Mouse (Mus musculus): ENCODE measurements around the gene 1300017J02Rik. TPM values are rescaled to one million over a fixed set of nuclear protein-coding genes. Genes with fewer than 3 reads are reported as not detected.

The 1300017J02Rik gene
- total RNA-seq, 2 experiments from 2014 or later: not detected

DNA sequence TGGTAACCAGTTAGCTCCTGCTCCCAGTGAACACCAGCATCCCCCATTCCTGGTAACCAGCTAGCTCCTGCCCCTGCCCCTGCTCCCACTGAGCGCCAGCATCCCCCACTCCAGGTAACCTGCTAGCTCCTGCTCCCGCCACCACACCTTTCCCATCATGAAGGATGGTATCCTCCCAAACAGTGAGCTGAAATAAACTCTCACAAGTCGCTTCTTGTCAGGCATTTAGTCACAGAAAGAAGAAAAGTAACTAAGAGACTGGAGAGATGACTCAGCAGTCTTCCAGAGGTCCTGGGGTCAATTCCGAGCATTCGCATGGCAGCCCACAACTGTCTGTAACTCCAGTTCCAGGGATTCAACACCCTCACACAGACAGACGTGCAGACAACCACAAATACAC, 28.0 kb downstream of the 1300017J02Rik start:
- DNase-seq: no peak
- intact Hi-C loops (cut with DNase I): no loop called here

DNA sequence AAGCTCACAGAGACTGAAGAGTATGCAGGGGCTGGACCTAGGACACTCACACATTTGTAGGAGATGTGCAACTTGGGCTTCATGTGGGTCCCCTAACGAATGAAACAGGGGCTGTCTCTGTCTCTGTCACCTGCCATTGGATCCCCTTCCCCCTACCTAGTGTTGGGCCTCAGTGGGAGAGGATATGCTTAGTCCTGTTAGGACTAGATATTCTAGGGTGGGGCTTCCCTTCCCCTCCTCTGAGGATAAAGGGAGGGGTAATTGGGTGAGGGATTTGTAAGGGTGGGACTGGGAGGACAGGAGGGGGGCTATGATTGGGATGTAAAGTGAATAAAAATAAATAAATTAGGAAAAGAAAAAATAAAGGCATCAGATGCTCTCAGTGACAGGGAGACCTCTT, 29.2 kb downstream of the 1300017J02Rik start:
- intact Hi-C loops (cut with DNase I): no loop called here
- no peak for DNase-seq

DNA sequence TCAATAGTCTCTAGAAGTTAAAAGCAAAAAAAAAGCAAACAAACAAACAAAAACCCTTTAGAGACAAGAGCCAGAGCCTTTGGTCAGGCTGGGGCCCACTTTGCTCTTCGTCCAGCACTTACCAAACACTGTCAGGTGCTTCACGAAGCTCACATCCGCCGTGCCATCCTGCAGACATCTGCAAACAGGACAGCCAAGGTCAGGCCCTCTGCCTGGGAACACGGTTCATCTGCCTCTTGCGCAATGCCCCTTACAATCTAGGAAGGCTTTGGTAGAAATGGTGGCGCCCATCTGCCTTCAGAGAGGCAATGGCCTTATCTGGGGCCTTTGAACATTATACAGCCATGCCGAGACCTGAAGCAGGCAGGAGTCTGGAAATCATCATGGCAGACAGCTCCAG, 30.1 kb downstream of the 1300017J02Rik start:
- intact Hi-C loops (cut with DNase I): no loop called here
- DNase-seq: no peak

DNA sequence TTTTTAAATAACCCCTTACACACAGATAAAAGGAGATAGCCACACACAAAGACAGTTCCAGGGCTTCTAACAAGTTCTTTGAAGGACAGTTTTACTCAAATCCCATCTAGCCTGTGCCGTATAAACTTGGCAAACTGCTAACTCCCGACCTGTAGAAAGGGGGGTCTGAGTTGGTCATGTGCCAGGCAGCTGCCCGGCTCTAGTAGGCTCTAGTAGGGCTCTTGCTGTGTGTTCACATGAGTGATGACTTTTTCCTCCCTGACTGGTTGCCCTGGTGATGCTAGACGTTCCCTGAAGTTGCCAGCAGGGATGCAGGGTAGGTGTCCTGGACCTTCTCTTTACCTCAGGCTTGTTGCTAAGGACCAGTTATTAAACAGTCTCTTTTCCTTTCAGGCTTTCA, 33.8 kb downstream of the 1300017J02Rik start:
- intact Hi-C loops (cut with DNase I): no loop called here
- DNase-seq: no peak

DNA sequence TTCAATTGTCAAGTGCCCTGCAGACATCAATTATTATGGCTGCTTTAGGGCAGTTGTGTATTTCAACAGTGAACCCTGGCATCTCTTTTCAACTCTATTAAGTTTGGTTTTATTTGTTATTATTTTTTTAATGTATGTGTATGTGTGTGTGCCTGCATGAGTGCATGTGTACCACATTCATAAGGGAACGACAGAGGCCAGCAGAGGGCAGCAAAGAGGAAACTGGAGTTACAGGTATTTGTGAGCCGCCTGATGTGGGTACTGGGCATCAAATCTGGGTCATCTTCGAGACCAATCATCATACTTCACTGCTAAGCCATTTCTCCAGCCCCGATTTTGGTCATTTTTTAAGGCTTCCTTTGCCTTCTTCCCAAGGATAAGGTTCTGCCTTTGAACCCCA, 39.1 kb downstream of the 1300017J02Rik start:
- DNase-seq: no peak
- intact Hi-C loops (cut with DNase I): no loop called here

DNA sequence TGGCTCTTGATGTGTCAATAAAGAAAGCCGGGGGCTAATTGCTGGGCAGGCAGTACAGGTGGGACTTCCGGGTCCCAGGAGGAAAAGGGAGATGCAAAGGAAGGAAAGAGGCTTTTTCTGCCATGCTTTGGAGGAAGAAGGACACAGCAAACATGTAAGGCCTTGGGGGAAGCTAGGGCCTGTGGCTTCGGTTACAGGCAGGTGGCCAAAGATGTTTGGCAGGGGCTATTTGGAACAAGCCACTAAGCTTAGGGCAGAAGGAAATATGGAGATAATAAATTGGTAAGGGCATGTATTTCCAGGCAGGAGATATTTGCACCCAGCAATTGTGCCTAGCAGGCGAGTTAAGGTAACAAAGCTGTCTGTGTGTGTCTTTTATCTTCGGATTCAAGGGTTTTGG, 52.0 kb downstream of the 1300017J02Rik start:
- intact Hi-C loops (cut with DNase I): no loop called here
- no peak for DNase-seq

DNA sequence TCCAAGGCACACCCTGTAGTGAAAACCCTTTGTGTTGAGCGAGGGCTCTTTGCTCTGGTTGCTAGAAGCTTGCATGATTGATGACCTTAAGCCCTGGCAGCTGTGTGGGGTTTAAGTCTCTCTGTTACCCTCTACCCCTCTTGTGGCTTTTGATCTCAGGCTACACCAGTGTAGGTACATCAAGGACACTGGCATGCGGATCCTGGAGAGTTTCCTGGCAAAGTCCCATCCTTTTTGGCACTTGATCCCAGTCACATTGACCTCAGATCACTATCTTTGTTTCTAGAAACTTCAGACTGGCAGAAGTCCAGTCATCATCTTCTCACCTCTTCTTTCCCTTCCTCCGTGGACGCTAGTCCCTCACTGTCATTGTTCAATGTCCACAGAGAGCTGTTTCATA, 56.3 kb downstream of the 1300017J02Rik start:
- intact Hi-C loops (cut with DNase I): no loop called here
- no peak for DNase-seq

DNA sequence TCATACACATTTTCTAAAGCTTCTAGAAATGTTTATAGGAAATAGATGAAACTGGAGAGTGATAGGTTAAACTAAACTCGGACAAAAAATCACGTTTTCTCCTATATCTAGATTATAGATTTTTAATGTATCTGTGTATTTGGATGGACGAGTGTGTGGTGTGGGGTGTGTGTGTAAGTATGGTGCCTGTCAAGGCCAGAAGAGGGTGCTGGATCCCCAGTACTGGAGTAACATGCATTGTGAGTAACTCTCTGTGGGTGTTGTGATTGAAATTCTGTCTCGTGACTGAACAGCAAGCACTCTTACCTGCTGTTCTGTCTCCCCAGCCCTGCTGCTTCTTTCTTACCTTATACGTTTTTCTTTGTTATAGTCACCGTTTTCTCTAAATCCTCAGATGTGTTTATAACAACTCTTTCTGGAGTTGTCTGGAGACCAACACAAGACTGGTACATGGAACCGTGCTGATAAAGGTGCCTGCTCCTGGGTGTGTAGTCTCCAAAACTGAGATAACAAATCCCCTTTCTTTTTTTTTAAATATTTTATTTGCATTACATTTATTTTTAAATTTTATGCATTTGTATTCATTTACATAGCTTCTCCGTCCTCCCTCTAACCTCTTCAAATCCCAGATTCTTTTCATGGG, 58.2 kb downstream of the 1300017J02Rik start:
- intact Hi-C loops (cut with DNase I): no loop called here
- DNase-seq: no peak

DNA sequence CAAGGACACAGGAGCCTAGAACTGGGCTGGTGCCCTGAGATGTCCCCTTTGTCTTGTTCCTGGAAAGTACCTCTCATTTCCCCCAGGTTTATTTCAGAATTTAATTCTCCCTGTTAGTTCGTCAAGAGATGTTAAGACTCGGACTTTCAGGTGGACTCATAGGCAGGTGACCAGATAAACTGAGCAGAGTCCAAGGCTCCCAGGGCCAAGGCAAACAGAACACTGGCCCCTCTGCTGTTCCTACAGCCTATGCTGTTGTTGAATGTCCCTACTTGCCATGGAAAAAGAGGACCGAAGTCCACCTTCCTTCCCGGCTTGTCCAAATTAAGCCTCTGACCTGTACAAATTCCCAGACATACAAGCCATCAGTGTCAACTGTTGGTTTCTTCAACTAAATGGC, 61.2 kb downstream of the 1300017J02Rik start:
- intact Hi-C loops (cut with DNase I): no loop called here

DNA sequence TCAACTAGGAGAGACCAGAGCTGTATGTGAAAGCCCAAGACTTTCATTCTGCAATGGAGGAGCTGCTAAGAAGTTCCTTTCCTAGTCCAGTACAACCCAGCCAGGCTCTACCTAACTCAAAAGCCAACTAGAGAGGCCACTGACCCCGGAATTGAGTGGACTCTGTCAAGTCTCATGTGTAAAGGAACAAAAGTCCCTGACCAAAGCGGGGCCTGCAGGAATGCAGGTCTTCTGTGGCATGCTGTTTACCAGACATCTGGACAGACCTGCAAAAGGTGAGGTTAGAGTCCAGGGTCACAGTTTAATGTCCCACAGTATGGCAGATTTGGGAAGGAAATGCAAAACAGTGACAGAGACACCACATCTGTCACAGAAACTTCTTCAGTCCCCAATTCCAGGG, 63.7 kb downstream of the 1300017J02Rik start:
- DNase-seq: no peak
- intact Hi-C loops (cut with DNase I): no loop called here

More for the DNA sequence above, 61.2 kb downstream of the 1300017J02Rik start:
- no peak for DNase-seq

DNA sequence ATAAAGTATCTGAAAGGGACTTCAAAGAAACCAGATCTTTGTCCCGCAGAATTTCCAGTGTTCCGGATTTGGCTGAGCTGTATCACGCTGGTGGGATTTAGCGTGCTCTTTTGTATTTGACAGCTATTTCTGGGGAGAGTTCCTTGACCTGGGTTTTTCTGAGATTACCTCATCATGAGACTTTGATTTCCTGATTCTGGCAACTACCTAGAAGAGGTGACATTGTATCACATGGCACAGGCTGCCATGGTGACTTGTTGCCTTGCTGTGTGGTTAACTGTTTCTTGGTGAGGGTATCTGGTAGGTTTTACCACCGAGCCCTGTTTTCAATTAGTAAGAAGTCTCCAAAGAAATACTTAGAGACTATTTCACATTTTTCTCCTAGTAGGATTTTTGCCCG, 65.4 kb downstream of the 1300017J02Rik start:
- DNase-seq: no peak
- intact Hi-C loops (cut with DNase I): no loop called here

DNA sequence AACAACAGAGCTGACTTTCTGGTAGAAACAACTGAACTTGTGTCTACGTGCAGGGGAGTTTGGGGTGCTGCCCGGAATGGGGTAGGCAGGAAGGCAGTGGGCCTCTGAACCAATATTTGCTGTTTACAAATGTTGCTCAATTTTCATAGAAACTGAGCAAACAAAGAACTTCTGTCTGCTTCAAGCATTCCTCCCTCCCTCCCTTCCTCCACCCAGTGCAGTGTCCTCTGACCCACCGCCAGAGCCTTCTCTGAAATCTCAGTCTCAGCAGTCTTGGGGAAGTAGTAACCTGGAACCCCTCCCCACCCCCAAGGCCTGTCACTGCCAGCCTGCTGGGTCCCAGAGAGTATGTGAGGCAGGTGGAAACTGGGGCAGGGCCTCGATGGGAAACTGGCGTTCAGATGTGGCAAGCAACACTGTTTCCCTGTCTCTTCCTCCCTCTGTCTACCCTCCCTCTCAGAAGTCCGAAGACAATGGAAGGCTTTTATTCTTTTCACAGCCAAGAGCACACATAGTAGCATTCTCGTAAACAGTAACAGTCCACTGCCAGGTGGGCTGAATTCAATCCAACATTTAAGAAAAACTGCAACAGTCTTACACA, 70.2 kb downstream of the 1300017J02Rik start:
- intact Hi-C loops (cut with DNase I): no loop called here
- no peak for DNase-seq

DNA sequence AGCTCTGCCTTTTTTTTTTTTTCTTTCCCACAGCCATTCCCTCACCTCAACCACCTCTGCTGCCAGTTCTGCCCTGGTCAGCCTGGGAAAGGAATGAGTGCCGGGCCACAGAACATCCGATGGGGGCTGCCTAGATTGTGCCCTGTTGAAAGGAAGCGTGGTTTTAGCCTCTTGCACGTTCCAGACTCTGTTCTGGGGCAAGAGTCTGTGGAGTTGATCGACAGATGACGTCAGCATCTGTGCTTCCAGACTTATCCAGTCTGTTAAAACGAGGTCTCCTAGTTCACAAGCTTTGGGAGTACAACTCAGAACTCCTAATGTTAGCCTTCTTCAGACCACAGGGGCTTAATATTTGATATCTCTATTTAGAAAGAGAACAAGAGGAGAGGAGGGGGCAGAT, 70.8 kb downstream of the 1300017J02Rik start:
- no peak for DNase-seq
- intact Hi-C loops (cut with DNase I): no loop called here

DNA sequence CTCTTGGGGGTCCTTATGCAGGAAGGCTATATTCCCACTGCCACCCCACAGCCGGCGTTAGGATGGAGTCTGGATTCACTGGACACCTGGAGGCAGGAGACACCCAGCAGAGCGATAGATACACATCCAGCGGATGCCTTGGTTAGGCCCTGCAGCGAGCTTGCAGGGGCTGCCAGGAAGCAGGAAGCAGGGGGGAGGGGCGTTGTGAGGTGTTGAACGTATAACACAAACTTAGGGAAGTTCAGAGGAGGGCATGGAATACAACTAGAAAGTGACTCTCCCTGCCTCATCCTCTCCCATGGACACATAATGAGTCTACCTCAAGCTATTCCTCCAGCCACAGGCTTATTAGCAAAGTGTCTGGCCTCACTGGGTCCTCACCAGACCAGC, 71.9 kb downstream of the 1300017J02Rik start:
- DNase-seq: no peak
- intact Hi-C loops (cut with DNase I): no loop called here

DNA sequence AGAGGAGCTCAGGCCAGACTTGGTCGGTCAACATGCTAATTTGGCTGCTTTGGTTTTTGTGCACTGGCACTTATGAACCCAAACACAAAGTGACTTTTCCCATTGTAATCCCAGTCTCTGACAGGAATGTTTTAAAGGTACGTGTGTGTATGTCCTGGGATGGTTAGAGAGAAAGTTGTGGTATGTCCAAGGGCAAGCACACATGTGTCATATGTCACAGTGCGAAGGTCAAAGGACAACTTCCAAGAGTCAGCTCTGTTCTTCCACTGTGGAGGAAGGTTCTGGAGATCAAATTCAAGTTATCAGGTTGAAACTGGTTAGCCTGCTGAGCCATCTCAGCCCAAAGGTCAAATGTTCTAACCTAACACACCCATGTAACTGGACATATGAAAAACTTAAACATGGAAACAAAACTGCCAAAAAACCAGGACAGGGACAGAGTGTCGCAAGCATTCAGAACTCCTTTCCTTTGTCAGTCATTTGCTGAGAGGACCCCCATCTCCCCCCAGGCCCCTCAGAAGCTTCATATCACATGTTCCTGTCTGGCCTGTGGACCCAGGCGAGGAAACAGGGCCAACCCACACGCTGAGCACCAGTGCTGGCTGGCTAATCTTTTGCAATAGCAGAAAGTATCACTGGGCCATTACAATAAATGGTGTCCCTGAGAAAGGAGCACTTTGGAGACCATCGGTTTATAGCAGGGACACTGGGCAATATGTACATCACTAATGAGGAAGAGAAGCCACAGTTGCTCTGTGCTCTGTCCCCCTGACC, 72.5 kb downstream of the 1300017J02Rik start:
- intact Hi-C loops (cut with DNase I): no loop called here
- DNase-seq: no peak

DNA sequence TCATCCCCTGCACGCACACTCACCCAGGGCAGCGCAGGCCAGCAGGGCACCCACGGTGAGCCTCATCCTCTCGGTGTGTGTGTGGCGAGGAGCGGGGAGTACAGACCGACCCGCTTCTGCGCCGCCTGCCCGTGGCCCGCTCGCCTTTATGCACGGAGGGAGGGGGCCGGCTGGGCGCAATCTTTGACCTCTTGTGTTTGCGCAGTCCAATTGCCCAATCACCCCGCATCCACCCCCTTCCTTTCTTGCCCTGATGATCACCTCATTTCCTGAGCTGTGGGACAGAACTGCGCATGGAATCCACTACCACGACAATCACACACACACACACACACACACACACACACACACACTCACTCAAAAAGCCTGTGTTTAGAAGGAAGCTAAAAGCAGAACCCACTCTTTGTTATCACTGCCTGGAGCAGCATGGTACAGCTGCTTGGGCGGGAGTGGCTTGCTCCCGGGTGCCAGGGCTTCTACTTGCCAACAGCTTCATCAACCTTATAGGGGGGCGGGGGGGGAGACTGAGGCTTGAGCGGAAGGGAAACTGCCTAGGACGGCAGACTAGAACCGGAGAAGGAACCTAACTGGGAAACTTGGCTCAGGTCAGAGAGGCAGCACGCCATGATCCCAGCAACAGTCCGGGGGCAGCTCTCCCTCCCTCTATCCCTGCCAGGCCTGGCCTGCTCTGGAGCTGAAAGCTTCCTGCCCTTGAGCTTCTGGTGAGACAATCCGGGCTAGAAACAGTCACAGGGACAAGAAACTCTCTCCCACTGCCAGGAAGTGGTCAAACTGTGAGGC, 74.5 kb downstream of the 1300017J02Rik start, which contains the start of the genes Gm20425 and Trf:
Gm20425 (minus strand) TSS at position 157 of the 801 bp plus-strand sequence.
Trf (minus strand) TSS at position 294 of the 801 bp plus-strand sequence.
- DNase-seq: peak; percentile 12 to 26
- intact Hi-C loops (cut with DNase I): no loop called here

DNA sequence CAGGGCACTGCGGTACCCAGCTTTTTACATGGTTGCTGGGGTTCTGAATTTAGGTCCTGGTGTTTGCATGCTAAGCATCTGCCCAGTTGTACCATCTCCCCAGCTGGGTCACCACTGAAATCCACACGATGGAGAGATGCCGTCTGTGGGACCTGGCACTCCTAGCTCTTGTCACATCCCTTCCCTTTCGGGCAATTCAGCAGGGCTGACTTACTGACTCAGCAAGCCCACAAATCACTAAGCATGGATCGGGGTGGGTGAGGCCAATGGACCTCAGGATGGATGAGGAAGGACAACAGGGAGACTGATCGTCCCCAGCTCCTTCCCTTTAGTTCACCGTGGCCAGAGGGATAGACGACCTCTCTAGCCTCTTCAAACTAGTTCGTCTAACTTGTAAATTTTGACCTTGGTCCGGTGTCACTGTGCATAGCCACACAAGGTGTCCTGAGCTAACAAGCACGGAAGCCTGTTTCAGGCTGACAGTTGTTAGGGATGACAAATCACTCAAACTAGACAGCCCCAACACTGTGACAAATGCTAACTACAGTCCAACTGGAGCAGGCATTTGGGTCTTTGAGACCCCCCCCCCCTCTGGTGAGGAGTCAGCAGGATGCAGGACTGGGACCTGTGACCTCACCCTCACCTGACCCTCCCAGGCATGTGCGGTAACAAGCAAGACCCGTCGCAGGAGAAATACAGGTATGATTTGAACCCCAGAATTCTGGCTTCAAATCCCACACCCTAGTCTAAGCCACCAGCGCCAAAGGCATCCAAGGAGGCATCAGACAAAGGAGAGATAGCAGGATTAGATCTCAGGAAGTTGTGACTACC, 75.6 kb downstream of the 1300017J02Rik start:
- intact Hi-C loops (cut with DNase I): loop anchor here (5.0 kb wide), 1 partner anchor 73 kb away; no protein-coding TSS in a partner anchor
- DNase-seq: no peak

DNA sequence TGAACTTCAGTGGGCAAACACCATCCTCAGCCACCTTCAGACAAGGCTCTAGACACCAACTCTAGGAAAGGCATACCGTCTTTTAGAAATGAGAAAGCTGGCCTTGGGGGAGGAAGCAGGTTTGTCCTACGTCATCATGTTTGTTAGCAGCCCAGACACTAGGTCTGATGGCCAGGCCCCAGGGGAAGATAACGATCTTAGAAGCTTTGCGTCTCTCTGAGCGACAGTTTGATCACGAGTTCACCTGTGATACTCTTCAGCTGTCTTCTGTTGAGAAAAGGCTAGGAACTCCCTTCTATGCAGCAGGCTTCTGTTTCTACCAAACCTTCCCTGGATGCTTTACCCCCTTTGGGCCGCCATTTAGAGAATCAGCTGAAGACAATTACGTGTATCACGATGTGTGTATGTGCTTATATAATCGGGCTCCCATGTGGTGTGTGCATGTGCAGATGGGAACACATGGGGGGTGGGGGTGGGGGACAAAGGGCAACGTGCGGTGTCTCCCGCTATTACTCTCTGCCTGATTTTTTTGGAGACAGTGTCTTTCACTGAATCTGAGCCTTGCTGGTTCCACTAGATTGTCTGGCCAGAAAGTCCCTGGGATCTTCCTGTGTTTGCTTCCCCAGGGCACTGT, 76.4 kb downstream of the 1300017J02Rik start:
- no peak for DNase-seq
- intact Hi-C loops (cut with DNase I): loop anchor here (5.0 kb wide), 1 partner anchor 74 kb away; no protein-coding TSS in a partner anchor

DNA sequence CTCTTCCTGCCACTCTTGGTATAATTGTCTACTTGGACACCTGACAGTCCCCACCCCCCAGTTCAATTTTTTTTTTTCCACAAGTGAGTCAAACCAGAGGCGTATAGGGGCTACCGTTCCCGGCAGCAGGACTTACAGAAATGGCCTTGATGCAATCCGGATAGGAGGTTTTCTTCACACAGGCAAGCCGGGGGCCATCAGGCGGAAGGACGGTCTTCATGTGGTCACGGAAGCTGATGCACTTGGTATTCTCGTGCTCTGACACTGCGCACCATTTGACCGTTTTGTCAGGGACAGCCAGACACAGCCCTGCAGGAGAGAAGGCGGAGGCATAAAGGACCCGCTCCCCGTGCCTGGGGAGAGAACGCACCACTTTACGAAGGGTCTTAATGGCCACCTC, 77.1 kb downstream of the 1300017J02Rik start:
- intact Hi-C loops (cut with DNase I): loop anchor here (5.0 kb wide), 1 partner anchor 75 kb away; no protein-coding TSS in a partner anchor

More for the DNA sequence above, 77.1 kb downstream of the 1300017J02Rik start:
- DNase-seq: no peak

All from gastrocnemius, postnatal 36 days (tissue).